Mouse (Mus musculus) ZHBTc4 (cell line): ENCODE measurements at regions not wholly inside any gene's neighbourhood (a gene's known extent, or its start where the extent isn't known, plus 50 kb on each side); places are given as distances from the start of the nearest gene placed in this dataset.

Source experiments
- DNase-seq: peaks from one replicate; pipeline ENCODE4 v3.0.0-alpha.2; 2011; ENCODE audit warnings: low read depth, low spot score

- no peak for DNase-seq
Observed at GRCm38 (mm10) chr9:43977773-43978172, 65.4 kb upstream of the Thy1 start.

- no peak for DNase-seq
Observed at GRCm38 (mm10) chr9:43981376-43981775, 61.8 kb upstream of the Thy1 start.

GRCm38 (mm10) chr9:43982359-43982889 is 60.8 kb upstream of the Thy1 start:
- DNase-seq = no peak

- DNase-seq = no peak
Observed at GRCm38 (mm10) chr9:43983220-43983619, 60.0 kb upstream of the Thy1 start.

GRCm38 (mm10) chr9:43984181-43985062 is 58.8 kb upstream of the Thy1 start:
- peak; percentile 87 for DNase-seq

GRCm38 (mm10) chr9:43987957-43988356 is 55.2 kb upstream of the Thy1 start:
- DNase-seq = no peak

- peak; percentile 77 for DNase-seq
Observed at GRCm38 (mm10) chr9:43988981-43989860, 54.0 kb upstream of the Thy1 start.

GRCm38 (mm10) chr9:43990124-43990523 is 53.1 kb upstream of the Thy1 start:
- DNase-seq = peak; percentile 54

- peak; percentile 84 for DNase-seq
Observed at GRCm38 (mm10) chr9:43993221-43993976, 49.8 kb upstream of the Thy1 start.
